21 mouse cellular contexts compared by ENCODE assay signal in the genomic region with DNA sequence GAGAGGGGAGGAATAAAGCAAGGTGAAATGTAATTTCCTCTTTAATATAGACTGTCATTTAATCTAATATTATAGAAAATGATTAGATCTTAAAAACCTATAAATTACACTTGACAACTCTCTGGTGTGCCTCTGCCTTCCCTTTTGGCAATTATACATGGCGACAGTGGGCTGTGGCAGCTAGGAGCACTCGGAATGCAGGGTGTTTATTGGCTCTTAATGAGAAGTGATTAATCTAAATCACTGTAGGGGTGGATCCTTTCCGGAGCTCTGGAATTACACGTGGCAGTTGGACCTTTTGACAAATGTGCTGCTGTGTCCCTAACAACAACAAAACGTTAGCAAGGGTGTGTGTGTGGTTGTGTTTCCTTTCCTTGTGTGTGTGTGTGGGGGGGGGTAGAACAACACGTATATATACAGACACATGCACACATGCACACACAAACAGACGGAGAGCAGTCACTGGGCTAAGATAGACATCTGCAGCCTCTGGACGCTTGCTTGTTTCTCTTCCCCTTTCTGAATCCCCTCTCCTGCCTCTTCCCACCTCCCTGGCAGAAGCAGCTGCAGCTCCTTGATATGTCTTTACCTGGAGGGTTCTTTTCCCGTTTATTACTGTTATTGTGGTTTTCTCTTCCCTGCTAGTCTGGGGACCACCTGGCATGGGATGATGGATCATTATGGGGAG.
DNase-seq lines count a peak whose midpoint lies in the region; ATAC-seq and TF ChIP-seq lines count a peak whose summit lies in the region.
"Had no signal": no experiment of that assay in that cellular context is flagged by ENCODE, and none has a peak within 500 bp of the region (broad histone marks: within the 10 kb centered on the region; RNA-seq: fewer than 3 reads in every experiment).

No protein-coding gene starts in this region.

- no peaks in the 10 kb centered on the region for H3K9me3 ChIP-seq in midbrain, postnatal 0 days (ENCODE audit: low read length)
- H3K9me3 ChIP-seq in midbrain, embryonic 16.5 days (replicated peaks; ENCODE audit: control insufficient read depth, low read length, poor library complexity, severe bottlenecking), result no peaks in the 10 kb centered on the region
- no peaks in the 10 kb centered on the region for H3K9me3 ChIP-seq in hindbrain, embryonic 13.5 days
- H3K9me3 ChIP-seq: heart, embryonic 12.5 days; intestine, embryonic 15.5 days; limb, embryonic 10.5 days had no signal

- no peak for TF ChIP-seq CTCF in midbrain, postnatal 0 days (IDR thresholded peaks at IDR 0.05)

- H3K4me1 ChIP-seq in midbrain, postnatal 0 days (ENCODE audit: insufficient read depth, low read length), result 0 out of 2 replicates have a peak, but pooled peaks cover 4% of the 10 kb centered on the region
- no peaks in the 10 kb centered on the region for H3K4me1 ChIP-seq in midbrain, embryonic 16.5 days (ENCODE audit: control insufficient read depth, insufficient read depth, low read length)
- peaks cover 18% of the 10 kb centered on the region; the same call in 1 of the 2 replicates for H3K4me1 ChIP-seq in hindbrain, embryonic 13.5 days (replicated peaks)
- H3K4me1 ChIP-seq: heart, embryonic 12.5 days; intestine, embryonic 15.5 days; megakaryocyte, embryonic 14.5 days had no signal

- ATAC-seq in midbrain, postnatal 0 days (ENCODE audit: low FRiP score), result no peak
- no peak for ATAC-seq in midbrain, embryonic 16.5 days
- ATAC-seq in hindbrain, embryonic 13.5 days (ENCODE audit: low FRiP score), result peak; percentile 79; the same call in 1 of the 2 replicates
- peak; percentile 79 for ATAC-seq in megakaryocyte progenitor cell, adult 5-6 weeks (replicated peaks; ENCODE audit: poor library complexity)
- ATAC-seq: forebrain, embryonic 13.5 days; intestine, embryonic 15.5 days; liver, postnatal 0 days had no signal

- no peak overlapping the region for H3K27ac ChIP-seq in midbrain, postnatal 0 days (ENCODE audit: low read depth, low read length)
- H3K27ac ChIP-seq in midbrain, embryonic 16.5 days (ENCODE audit: low read length), result no peak overlapping the region
- peak overlapping the region; percentile 65 for H3K27ac ChIP-seq in hindbrain, embryonic 13.5 days
- H3K27ac ChIP-seq: forebrain, embryonic 13.5 days; intestine, embryonic 15.5 days; limb, embryonic 10.5 days had no signal

- peak; percentile 37 for DNase-seq in midbrain, postnatal 0 days (ENCODE audit: low spot score)
- DNase-seq in embryo, embryonic 10.5 days (ENCODE audit: low spot score), result peak; percentile 13
- DNase-seq in heart, adult 8-10 months (ENCODE audit: low spot score), result no peak
- DNase-seq in cerebellum, adult 18-20 months, result no peak
- DNase-seq in frontal cortex, postnatal 36 days (ENCODE audit: low spot score in 2 of 2), result no peak
- DNase-seq: B cell, adult 2 months; cerebellum, adult 9-11 months; heart, postnatal 14 days; kidney, postnatal 4 days; layer of hippocampus, adult 9-11 months; liver, postnatal 0 days; lung, postnatal 10 days; thymus, postnatal 25 days had no signal

- no peaks in the 10 kb centered on the region for H3K36me3 ChIP-seq in midbrain, postnatal 0 days (ENCODE audit: insufficient read depth, low read length)
- H3K36me3 ChIP-seq in midbrain, embryonic 16.5 days (ENCODE audit: control insufficient read depth, insufficient read depth, low read length), result no peaks in the 10 kb centered on the region
- H3K36me3 ChIP-seq in hindbrain, embryonic 13.5 days, result no peaks in the 10 kb centered on the region; the same call in 1 of the 2 replicates
- H3K36me3 ChIP-seq: heart, embryonic 12.5 days; intestine, embryonic 15.5 days; limb, embryonic 10.5 days had no signal

- no peak overlapping the region for H3K4me2 ChIP-seq in midbrain, postnatal 0 days (ENCODE audit: low read depth, low read length, poor library complexity, severe bottlenecking)
- no peak overlapping the region for H3K4me2 ChIP-seq in midbrain, embryonic 16.5 days (ENCODE audit: low read length)
- peak overlapping the region; percentile 6; the same call in 1 of the 2 replicates for H3K4me2 ChIP-seq in hindbrain, embryonic 13.5 days
- H3K4me2 ChIP-seq: forebrain, embryonic 13.5 days; heart, embryonic 12.5 days; intestine, embryonic 15.5 days had no signal

- H3K4me3 ChIP-seq in midbrain, postnatal 0 days (ENCODE audit: low read depth, low read length), result no peak overlapping the region
- H3K4me3 ChIP-seq in midbrain, embryonic 16.5 days (ENCODE audit: low read depth, low read length), result no peak overlapping the region
- H3K4me3 ChIP-seq in hindbrain, embryonic 13.5 days, result no peak overlapping the region
- H3K4me3 ChIP-seq: forebrain, embryonic 13.5 days; heart, embryonic 12.5 days; intestine, embryonic 15.5 days; limb, embryonic 10.5 days had no signal

- WGBS in midbrain, postnatal 0 days, result 60% methylated on average over 9 of the region's 9 CpGs
- WGBS in midbrain, embryonic 16.5 days, result 61% methylated on average over 9 of the region's 9 CpGs
- 33% methylated on average over 9 of the region's 9 CpGs for WGBS in hindbrain, embryonic 13.5 days

- no peak overlapping the region for H3K9ac ChIP-seq in midbrain, postnatal 0 days (replicated peaks; ENCODE audit: low read length, poor library complexity, severe bottlenecking)
- H3K9ac ChIP-seq in midbrain, embryonic 16.5 days (ENCODE audit: low read depth, low read length), result no peak overlapping the region
- no peak overlapping the region for H3K9ac ChIP-seq in hindbrain, embryonic 13.5 days
- H3K9ac ChIP-seq: forebrain, embryonic 13.5 days; heart, embryonic 12.5 days; intestine, embryonic 15.5 days; liver, postnatal 0 days had no signal

- H3K27me3 ChIP-seq in midbrain, postnatal 0 days (ENCODE audit: insufficient read depth, low read length), result no peaks in the 10 kb centered on the region
- no peaks in the 10 kb centered on the region for H3K27me3 ChIP-seq in midbrain, embryonic 16.5 days (ENCODE audit: control insufficient read depth, insufficient read depth, low read depth, low read length)
- H3K27me3 ChIP-seq in hindbrain, embryonic 13.5 days, result no peaks in the 10 kb centered on the region
- H3K27me3 ChIP-seq: forebrain, embryonic 13.5 days; heart, embryonic 12.5 days; intestine, embryonic 15.5 days; megakaryocyte, embryonic 14.5 days had no signal

Comparison
In these comparisons a context has a peak if more than half of its experiments do, and no peak if none do; other contexts are left out.
1. ATAC-seq: peak in hindbrain, embryonic 13.5 days (single experiment) and megakaryocyte progenitor cell, adult 5-6 weeks (single experiment); none in midbrain, postnatal 0 days (single experiment) and midbrain, embryonic 16.5 days (single experiment).
2. DNase-seq: peak in midbrain, postnatal 0 days (single experiment) and embryo, embryonic 10.5 days (single experiment); none in heart, adult 8-10 months (single experiment), cerebellum, adult 18-20 months (0 of 2) and frontal cortex, postnatal 36 days (0 of 2).